Mouse (Mus musculus) midbrain, embryonic 16.5 days (tissue): ENCODE data around the gene Sypl. TPM values are rescaled to one million over a fixed set of nuclear protein-coding genes. Genes with fewer than 3 reads are reported as not detected.

Source experiments
- polyA plus RNA-seq: library from polyadenylated mRNA; unstranded; fragments of >200 nt; fragmentation: Nextera tagmentation; extraction: Ambion mirVana; gene quantifications from 2 replicates; pipeline ENCODE4 v1.2.1, GENCODE M21; 2015

Gene Sypl
- polyA plus RNA-seq, 1 experiment from 2014 or later = 37.5 TPM

Other genes starting within 250 kb of the Sypl start
- gene Nampt, start 134.3 kb upstream of the Sypl start, polyA plus RNA-seq = 35.7 and 37.0 TPM in 2 replicates
- gene Cdhr3, start 139.0 kb downstream of the Sypl start, polyA plus RNA-seq = 0.51 and 0.56 TPM in 2 replicates
- gene Atxn7l1, start 193.8 kb downstream of the Sypl start, polyA plus RNA-seq = 21.3 and 25.0 TPM in 2 replicates